Mouse (Mus musculus) erythroblast, embryonic 14.5 days (primary cell): ENCODE data around the gene Pdf. TPM values are rescaled to one million over a fixed set of nuclear protein-coding genes. Genes with fewer than 3 reads are reported as not detected.

Experiments used
- H3K27me3 ChIP-seq: 2 replicates; pipeline ENCODE4 v1.6.1; 2012; ENCODE audit warnings: inconsistent platforms; ENCODE audit not compliant: control insufficient read depth
- H3K36me3 ChIP-seq: 2 replicates; pipeline ENCODE4 v1.6.1; 2012; ENCODE audit warnings: mild to moderate bottlenecking, inconsistent platforms; ENCODE audit not compliant: control insufficient read depth
- H3K4me1 ChIP-seq: 2 replicates; pipeline ENCODE4 v1.6.1; 2012; ENCODE audit warnings: inconsistent platforms; ENCODE audit not compliant: control insufficient read depth
- H3K4me3 ChIP-seq: replicated peaks from 2 replicates; pipeline ENCODE3; 2012; ENCODE audit warnings: moderate library complexity, mild to moderate bottlenecking, inconsistent platforms
- H3K9me3 ChIP-seq: 2 replicates; pipeline ENCODE4 v1.6.1; 2012; ENCODE audit warnings: low read length, inconsistent platforms, mixed read lengths; ENCODE audit not compliant: control insufficient read depth
- GATA1 ChIP-seq: IDR thresholded peaks from 2 replicates; pipeline ENCODE4 v1.6.1; 2012; ENCODE audit warnings: low read length, inconsistent platforms, mixed read lengths
- TAL1 ChIP-seq: IDR thresholded peaks from 3 replicates; pipeline ENCODE4 v1.6.1; 2012; ENCODE audit warnings: low read length, inconsistent platforms, mixed read lengths
- polyA plus RNA-seq: library from polyadenylated mRNA; stranded (reverse); fragments of >175 nt; gene quantifications from 2 replicates; pipeline ENCODE4 v1.2.3, GENCODE M21; 2012

Gene Pdf
- polyA plus RNA-seq, 1 experiment: 0.12 TPM

DNA sequence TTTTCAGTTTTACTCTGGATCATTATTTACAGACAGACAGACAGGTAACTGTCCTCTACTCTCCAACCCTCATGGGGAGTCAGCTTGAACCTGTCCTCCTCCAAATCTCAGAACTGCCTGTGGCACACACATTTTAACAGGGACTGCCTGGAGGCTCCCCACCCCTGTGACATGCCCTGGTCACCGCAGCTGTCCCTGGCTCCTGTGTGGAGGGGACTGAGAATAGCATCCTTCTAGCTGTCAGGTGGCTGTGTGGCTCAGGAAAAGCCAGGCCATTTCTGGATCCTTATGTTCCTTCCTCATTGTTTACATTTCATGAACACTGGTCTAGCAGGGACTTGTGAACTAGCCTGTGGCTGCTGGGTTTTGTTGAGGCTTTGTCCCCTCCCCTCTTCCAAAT, 25.7 kb upstream of the Pdf start:
- Histone ChIP-seq H3K9me3 (no peaks in the 10 kb centered on the region), H3K4me3 (no peak overlapping the region), H3K36me3 (peaks cover 99% of the 10 kb centered on the region), H3K4me1 (no peaks in the 10 kb centered on the region), H3K27me3 (no peaks in the 10 kb centered on the region)
- TF ChIP-seq TAL1 (no peak), GATA1 (no peak)

DNA sequence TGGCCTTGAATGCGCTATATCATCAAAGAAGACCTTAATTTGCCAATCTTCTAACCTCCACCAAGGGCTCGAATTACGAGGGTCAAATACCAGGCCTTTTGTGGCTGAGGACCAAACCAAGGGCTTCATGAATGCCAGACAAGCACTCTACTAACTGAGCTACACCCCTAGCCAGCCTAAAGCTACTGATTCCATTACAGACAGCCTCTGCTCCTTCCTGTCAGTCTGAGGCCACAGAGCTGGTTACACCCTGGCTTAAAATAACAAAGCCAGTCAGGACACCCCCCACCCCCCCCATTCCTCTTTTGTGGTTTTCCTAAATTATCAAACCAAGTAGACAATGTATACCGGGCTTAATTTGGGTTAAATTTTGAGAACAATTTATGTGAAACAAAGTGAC, 25.3 kb upstream of the Pdf start:
- Histone ChIP-seq H3K4me3 (no peak overlapping the region), H3K9me3 (no peaks in the 10 kb centered on the region), H3K27me3 (no peaks in the 10 kb centered on the region), H3K36me3 (peaks cover 99% of the 10 kb centered on the region), H3K4me1 (no peaks in the 10 kb centered on the region)
- no peak for TF ChIP-seq TAL1
- no peak for TF ChIP-seq GATA1

DNA sequence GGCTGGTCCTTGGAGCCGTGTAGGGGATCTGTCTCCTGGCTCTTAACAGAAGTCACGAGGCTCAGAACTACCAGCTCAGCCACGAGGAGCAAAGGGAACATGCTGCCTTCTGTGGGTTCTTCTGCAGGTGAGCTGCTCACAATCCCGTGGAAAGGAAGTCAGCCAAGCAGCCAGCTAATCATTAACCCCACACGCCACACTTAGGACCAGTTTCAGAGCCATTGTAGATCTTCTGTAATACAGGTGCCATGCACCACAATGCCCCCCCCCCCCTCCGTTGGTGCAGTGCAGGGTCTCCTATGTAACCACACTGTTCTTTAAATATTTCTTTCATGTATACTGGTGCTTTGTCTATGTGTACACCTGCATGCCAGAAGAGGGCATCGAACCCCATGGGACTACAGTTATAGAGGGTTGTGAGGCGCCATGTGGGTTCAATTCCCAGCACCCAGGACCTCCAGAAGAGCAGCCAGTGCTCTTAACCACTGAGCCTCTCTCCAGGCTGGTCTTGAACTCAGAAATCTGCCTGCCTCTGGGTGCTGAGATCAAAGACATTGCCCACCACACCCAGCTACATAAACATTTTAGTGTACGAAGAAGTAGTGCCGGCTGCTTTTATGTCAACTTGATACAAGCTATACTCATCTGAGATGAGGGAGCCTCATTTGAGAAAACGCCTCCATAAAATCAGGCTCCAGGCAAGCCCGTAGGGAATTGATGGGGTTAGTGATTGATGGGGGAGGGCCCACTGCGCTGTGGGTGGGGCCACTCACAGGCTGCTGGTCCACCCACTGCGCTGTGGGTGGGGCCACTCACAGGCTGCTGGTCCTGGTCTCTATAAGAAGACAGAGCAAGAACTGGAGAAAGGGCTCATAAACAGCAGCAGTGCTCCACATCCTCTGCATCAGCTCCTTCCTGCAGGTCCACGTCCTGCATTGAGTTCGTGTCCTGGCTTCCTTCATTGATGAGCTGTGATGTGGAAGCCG, 17.4 kb upstream of the Pdf start, which contains the start of gene Tmed6:
Tmed6 (minus strand) TSS at position 134 of the 986 bp plus-strand sequence.
- H3K4me3 ChIP-seq: peak within 1 kb of the TSS; percentile 45
- no peaks in the 10 kb centered on the region for H3K9me3 ChIP-seq
- TF ChIP-seq GATA1 (no peak), TAL1 (no peak)

DNA sequence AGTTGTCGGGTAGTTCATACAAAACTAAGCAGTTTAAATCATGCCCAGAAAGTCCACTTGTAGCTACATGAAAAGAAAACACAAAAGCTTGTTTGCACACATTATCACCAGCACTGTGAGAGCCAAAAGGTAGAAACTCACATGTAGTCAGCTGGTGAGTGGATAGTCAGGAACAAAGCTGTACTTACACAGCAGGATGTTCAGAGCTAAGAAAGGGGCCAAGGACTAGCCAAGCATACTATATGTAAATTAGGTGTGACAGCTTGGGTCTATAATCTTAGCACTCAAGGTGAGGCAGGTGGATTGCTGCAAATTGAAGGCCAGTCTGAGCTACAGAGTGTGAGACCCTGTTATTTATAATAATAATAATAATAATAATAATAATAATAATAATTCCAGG, 14.2 kb upstream of the Pdf start:
- TF ChIP-seq GATA1 (no peak), TAL1 (no peak)
- Histone ChIP-seq H3K27me3 (peaks cover 3% of the 10 kb centered on the region; the same call in 1 of the 2 replicates), H3K36me3 (peaks cover 21% of the 10 kb centered on the region), H3K9me3 (no peaks in the 10 kb centered on the region), H3K4me1 (peaks cover 23% of the 10 kb centered on the region), H3K4me3 (no peak overlapping the region)

More for the DNA sequence above, 17.4 kb upstream of the Pdf start, which contains the start of gene Tmed6:
- H3K27me3 ChIP-seq: peaks cover 3% of the 10 kb centered on the region; the same call in 1 of the 2 replicates
- peaks cover 16% of the 10 kb centered on the region for H3K4me1 ChIP-seq
- peaks cover 22% of the 10 kb centered on the region for H3K36me3 ChIP-seq

DNA sequence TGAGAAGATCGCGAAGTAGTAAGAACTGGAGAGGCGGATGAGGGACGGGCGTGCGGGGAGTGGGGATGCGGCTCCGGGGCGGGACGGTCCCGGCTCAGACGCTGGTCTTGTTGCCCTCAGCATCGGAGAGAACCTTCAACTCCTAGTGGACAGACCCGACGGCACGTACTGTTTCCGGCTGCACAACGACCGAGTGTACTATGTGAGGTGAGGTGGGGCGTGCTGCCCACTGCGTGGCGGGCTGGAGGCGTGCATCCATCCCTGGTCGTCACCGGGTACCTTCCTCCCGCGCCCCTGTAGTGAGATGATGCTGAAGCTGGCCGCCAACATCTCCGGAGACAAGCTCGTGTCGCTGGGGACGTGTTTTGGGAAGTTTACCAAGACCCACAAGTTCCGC, 8.6 kb upstream of the Pdf start:
- Histone ChIP-seq H3K27me3 (no peaks in the 10 kb centered on the region), H3K4me3 (peak overlapping the region; percentile 79), H3K4me1 (peaks cover 43% of the 10 kb centered on the region), H3K36me3 (peaks cover 53% of the 10 kb centered on the region), H3K9me3 (no peaks in the 10 kb centered on the region; the same call in 1 of the 2 replicates)
- TF ChIP-seq TAL1 (no peak), GATA1 (no peak)

DNA sequence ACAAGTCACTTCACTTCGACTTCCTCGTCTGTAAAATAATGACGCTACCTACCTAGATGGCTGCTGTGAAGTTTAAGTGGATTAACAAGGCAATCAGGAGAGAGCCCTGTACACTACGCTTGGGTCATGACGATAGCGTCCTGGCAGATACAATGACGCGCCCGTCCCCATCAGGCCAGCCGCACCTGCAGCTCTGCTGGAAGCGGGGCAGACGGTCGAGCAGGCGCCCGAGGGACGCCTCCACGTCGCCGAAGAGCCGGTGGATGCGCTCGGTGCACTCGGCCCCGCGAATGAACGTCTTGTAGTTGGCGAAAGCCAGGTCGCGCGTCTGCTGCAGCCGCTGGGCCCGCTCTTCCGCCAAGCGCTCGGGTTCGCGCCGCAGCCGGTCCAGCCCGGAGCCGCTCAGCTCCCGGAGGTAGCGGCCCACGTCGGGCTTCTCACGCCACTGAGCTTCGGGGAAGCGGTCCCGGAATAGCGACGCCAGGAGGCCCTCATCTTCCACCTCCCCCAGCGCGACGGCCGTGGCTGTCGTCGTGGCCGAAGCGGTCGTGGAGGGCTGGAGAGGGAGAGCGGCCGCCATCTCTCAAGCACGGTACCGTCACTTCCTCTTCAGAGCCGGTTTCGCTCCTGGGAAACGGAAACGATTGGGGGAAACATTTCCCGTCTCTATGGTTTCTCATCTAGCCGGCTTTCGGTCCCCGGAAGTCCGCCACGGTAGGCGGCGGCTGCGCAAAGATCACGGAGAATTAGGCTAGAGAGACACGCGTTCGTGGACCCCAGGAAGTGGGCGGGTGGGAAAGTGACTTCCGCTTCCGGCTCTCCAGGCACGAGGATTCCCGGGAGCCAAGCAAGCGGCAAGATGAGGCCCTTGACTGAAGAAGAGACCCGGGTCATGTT, 7.9 kb upstream of the Pdf start, which contains the start of the genes Cog8 and Nip7:
Cog8 (minus strand) TSS at position 614 of the 897 bp plus-strand sequence.
Nip7 (plus strand) TSS at position 802 of the 897 bp plus-strand sequence.
- Histone ChIP-seq H3K27me3 (no peaks in the 10 kb centered on the region), H3K36me3 (peaks cover 59% of the 10 kb centered on the region), H3K4me3 (peak within 1 kb of the TSS; percentile 79), H3K4me1 (peaks cover 43% of the 10 kb centered on the region), H3K9me3 (no peaks in the 10 kb centered on the region; the same call in 1 of the 2 replicates)
- TF ChIP-seq GATA1 (no peak), TAL1 (no peak)

DNA sequence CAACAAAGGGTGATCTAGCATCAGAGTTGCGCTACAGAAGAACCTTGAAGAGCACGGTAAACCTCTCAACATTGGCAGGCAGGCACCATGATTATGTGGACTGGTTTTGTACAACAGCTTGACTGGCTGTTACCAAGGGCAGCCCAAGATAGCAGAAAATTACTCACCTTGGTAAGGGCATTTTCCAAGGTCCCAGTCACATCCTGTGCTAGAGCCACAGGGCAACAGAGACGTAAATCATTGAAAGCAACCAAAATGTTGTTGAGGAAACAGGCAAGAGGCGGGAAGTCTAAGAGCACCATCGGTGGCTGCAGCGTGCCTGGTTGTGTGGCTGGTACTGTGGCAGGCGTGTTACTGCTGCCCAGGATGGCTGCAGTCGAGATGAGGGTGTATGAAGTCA, 3.6 kb upstream of the Pdf start:
- peaks cover 76% of the 10 kb centered on the region for H3K36me3 ChIP-seq
- H3K4me3 ChIP-seq: no peak overlapping the region
- H3K4me1 ChIP-seq: peaks cover 57% of the 10 kb centered on the region
- no peaks in the 10 kb centered on the region; the same call in 1 of the 2 replicates for H3K9me3 ChIP-seq
- no peaks in the 10 kb centered on the region for H3K27me3 ChIP-seq
- no peak for TF ChIP-seq GATA1
- TF ChIP-seq TAL1: no peak

DNA sequence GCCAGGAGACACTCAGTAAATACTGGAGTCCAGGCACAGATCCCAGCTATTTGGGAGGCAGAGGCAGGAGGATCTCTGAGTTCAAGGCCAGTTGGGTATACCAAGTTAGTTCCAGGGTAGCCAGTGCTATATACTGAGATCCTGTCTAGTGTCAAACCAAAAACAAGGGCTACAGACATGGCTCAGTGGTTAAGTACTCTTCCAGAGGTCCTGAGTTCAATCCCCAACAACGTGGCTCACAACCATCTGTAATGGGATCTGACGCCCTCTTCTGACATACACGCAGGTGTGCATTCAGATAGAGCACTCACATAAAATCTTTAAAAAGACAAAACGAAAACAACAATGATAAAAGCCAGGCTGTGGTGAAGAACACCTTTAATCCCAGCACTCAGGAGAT, 1.1 kb upstream of the Pdf start:
- Histone ChIP-seq H3K4me1 (peaks cover 45% of the 10 kb centered on the region), H3K36me3 (peaks cover 95% of the 10 kb centered on the region), H3K27me3 (no peaks in the 10 kb centered on the region), H3K9me3 (no peaks in the 10 kb centered on the region; the same call in 1 of the 2 replicates), H3K4me3 (peak overlapping the region; percentile 79)
- TF ChIP-seq GATA1: no peak
